ENCODE assay signal across 16 mouse cellular contexts in the genomic region with DNA sequence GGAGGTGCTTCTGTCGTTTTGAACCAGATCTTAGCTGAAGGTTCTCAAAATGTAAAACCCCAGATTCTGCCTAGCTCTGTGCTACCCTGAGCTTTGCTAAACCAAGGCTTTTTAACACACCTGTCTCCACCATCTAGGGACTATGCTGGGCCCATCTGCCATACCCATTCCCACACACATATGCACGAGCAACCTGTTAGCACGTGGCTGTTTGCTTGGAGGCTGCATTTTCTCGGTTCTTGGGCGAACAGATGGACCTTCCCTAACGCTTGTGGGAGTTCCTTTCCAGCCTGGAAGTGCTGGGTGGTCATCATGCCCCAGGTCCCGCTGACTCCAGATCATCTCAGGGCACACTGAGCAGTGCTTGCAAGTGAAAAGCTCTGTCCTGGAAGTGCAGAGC. TPM values are rescaled to one million over a fixed set of nuclear protein-coding genes. Genes with fewer than 3 reads are reported as not detected.
DNase-seq lines count a peak whose midpoint lies in the region; ATAC-seq and TF ChIP-seq lines count a peak whose summit lies in the region.
"Had no signal": no experiment of that assay in that cellular context is flagged by ENCODE, and none has a peak within 500 bp of the region (broad histone marks: within the 10 kb centered on the region; RNA-seq: fewer than 3 reads in every experiment).

No protein-coding gene starts in this region.

- H3K4me1 ChIP-seq in hindbrain, embryonic 13.5 days (replicated peaks), result peaks cover 33% of the 10 kb centered on the region
- H3K4me1 ChIP-seq in hindbrain, embryonic 11.5 days (replicated peaks; ENCODE audit: control insufficient read depth, insufficient read depth, low read length), result peaks cover 10% of the 10 kb centered on the region
- H3K4me1 ChIP-seq in stomach, embryonic 14.5 days (ENCODE audit: control insufficient read depth, insufficient read depth, low read length), result no peaks in the 10 kb centered on the region
- H3K4me1 ChIP-seq in stomach, postnatal 0 days (replicated peaks; ENCODE audit: control insufficient read depth, insufficient read depth), result no peaks in the 10 kb centered on the region

- intact Hi-C loops in left cerebral cortex, postnatal 36 days (cut with DNase I), result no loop called here
- intact Hi-C loops in gastrocnemius, postnatal 36 days (cut with DNase I), result no loop called here

- no peaks in the 10 kb centered on the region; the same call in 1 of the 2 replicates for H3K36me3 ChIP-seq in hindbrain, embryonic 13.5 days
- H3K36me3 ChIP-seq in hindbrain, embryonic 11.5 days (ENCODE audit: control insufficient read depth, insufficient read depth, low read length), result no peaks in the 10 kb centered on the region
- no peaks in the 10 kb centered on the region; the same call in 1 of the 2 replicates for H3K36me3 ChIP-seq in stomach, embryonic 14.5 days (ENCODE audit: control insufficient read depth, insufficient read depth, low read length)
- no peaks in the 10 kb centered on the region for H3K36me3 ChIP-seq in stomach, postnatal 0 days (ENCODE audit: control insufficient read depth, insufficient read depth, low read length)

- TF ChIP-seq CTCF in stomach, postnatal 0 days (IDR thresholded peaks at IDR 0.05; ENCODE audit: low read depth), result no peak

- no peak for DNase-seq in hindbrain, embryonic 11.5 days (ENCODE audit: low spot score)
- no peak for DNase-seq in stomach, postnatal 0 days (ENCODE audit: low spot score)
- peak; percentile 85 to 87 for DNase-seq in left cerebral cortex, postnatal 36 days (ENCODE audit: low spot score in 2 of 2)
- no peak for DNase-seq in Muller cell, postnatal 12 days (ENCODE audit: inconsistent ontology term)
- DNase-seq in gastrocnemius, postnatal 36 days, result no peak
- DNase-seq in ovary, postnatal 10 days (ENCODE audit: low spot score), result no peak
- DNase-seq: B cell, adult 2 months; cerebellum, adult 18-20 months; embryo, embryonic 11 days; gastrocnemius, postnatal 14 days; lung, adult 18-20 months; thymus, adult 2 months had no signal

- 0 out of 2 replicates have a peak overlapping the region, but pooled peaks have one; percentile 39 for H3K9ac ChIP-seq in hindbrain, embryonic 13.5 days
- no peak overlapping the region for H3K9ac ChIP-seq in hindbrain, embryonic 11.5 days (ENCODE audit: low read depth, low read length)
- no peak overlapping the region for H3K9ac ChIP-seq in stomach, embryonic 14.5 days (replicated peaks; ENCODE audit: low read depth, low read length)
- H3K9ac ChIP-seq in stomach, postnatal 0 days (ENCODE audit: low read length), result no peak overlapping the region
- H3K9ac ChIP-seq: limb, embryonic 12.5 days had no signal

- 76% methylated on average over 7 of the region's 7 CpGs for WGBS in hindbrain, embryonic 13.5 days
- 77% methylated on average over 7 of the region's 7 CpGs for WGBS in hindbrain, embryonic 11.5 days
- 87% methylated on average over 7 of the region's 7 CpGs for WGBS in stomach, embryonic 14.5 days
- WGBS in stomach, postnatal 0 days, result 82% methylated on average over 7 of the region's 7 CpGs

- H3K27me3 ChIP-seq in hindbrain, embryonic 13.5 days, result 0 out of 2 replicates have a peak, but pooled peaks cover 4% of the 10 kb centered on the region
- H3K27me3 ChIP-seq in hindbrain, embryonic 11.5 days (ENCODE audit: control insufficient read depth, insufficient read depth, low read length), result no peaks in the 10 kb centered on the region
- H3K27me3 ChIP-seq in stomach, embryonic 14.5 days (ENCODE audit: control insufficient read depth, insufficient read depth, low read length), result no peaks in the 10 kb centered on the region
- no peaks in the 10 kb centered on the region for H3K27me3 ChIP-seq in stomach, postnatal 0 days (ENCODE audit: control insufficient read depth, insufficient read depth, low read length)

- no peaks in the 10 kb centered on the region for H3K9me3 ChIP-seq in hindbrain, embryonic 13.5 days
- H3K9me3 ChIP-seq in hindbrain, embryonic 11.5 days (ENCODE audit: control insufficient read depth, low read length), result no peaks in the 10 kb centered on the region
- no peaks in the 10 kb centered on the region for H3K9me3 ChIP-seq in stomach, embryonic 14.5 days (ENCODE audit: control insufficient read depth, low read depth, low read length)
- H3K9me3 ChIP-seq in stomach, postnatal 0 days (ENCODE audit: control insufficient read depth, low read length), result no peaks in the 10 kb centered on the region
- H3K9me3 ChIP-seq: limb, embryonic 12.5 days had no signal

- no peak overlapping the region for H3K4me3 ChIP-seq in hindbrain, embryonic 13.5 days
- no peak overlapping the region for H3K4me3 ChIP-seq in hindbrain, embryonic 11.5 days (ENCODE audit: low read depth, low read length)
- H3K4me3 ChIP-seq in stomach, embryonic 14.5 days (ENCODE audit: low read depth, low read length), result no peak overlapping the region
- no peak overlapping the region for H3K4me3 ChIP-seq in stomach, postnatal 0 days (ENCODE audit: low read depth, low read length)
- H3K4me3 ChIP-seq: erythroblast, embryonic 14.5 days; limb, embryonic 12.5 days had no signal

- no peak for TF ChIP-seq EP300 in stomach, postnatal 0 days (optimal IDR thresholded peaks at IDR 0.05)

- H3K27ac ChIP-seq in hindbrain, embryonic 13.5 days, result no peak overlapping the region
- no peak overlapping the region for H3K27ac ChIP-seq in hindbrain, embryonic 11.5 days (ENCODE audit: low read depth, low read length)
- H3K27ac ChIP-seq in stomach, embryonic 14.5 days (ENCODE audit: low read length), result peak overlapping the region; percentile 39; the same call in 1 of the 2 replicates
- no peak overlapping the region for H3K27ac ChIP-seq in stomach, postnatal 0 days (replicated peaks)
- H3K27ac ChIP-seq: limb, embryonic 12.5 days had no signal

- ATAC-seq in hindbrain, embryonic 13.5 days (ENCODE audit: low FRiP score), result no peak
- no peak for ATAC-seq in hindbrain, embryonic 11.5 days (ENCODE audit: low FRiP score)
- ATAC-seq in stomach, embryonic 14.5 days (ENCODE audit: insufficient number of reproducible peaks, insufficient read depth, low FRiP score, low read depth), result no peak
- ATAC-seq in stomach, postnatal 0 days (ENCODE audit: low FRiP score, low TSS enrichment), result no peak

- H3K4me2 ChIP-seq in hindbrain, embryonic 13.5 days, result no peak overlapping the region
- H3K4me2 ChIP-seq in hindbrain, embryonic 11.5 days (replicated peaks; ENCODE audit: low read depth, low read length), result no peak overlapping the region
- no peak overlapping the region for H3K4me2 ChIP-seq in stomach, embryonic 14.5 days (replicated peaks; ENCODE audit: low read depth, low read length)
- no peak overlapping the region for H3K4me2 ChIP-seq in stomach, postnatal 0 days (replicated peaks; ENCODE audit: low read depth)
- H3K4me2 ChIP-seq: limb, embryonic 12.5 days had no signal

RNA-seq across cellular contexts. Expression of gene Lmf1, which starts 46.4 kb away (rescaled TPM):
- 22.6 and 24.0 TPM in 2 replicates for polyA plus RNA-seq in hindbrain, embryonic 13.5 days (2015; fragmentation: Nextera tagmentation; extraction: Ambion mirVana)
- polyA plus RNA-seq in hindbrain, embryonic 11.5 days (2014; fragmentation: Nextera tagmentation; extraction: Ambion mirVana), result 23.1 and 26.9 TPM in 2 replicates
- polyA plus RNA-seq in stomach, embryonic 14.5 days (2014; fragmentation: Nextera tagmentation; extraction: Ambion mirVana), result 29.0 and 30.1 TPM in 2 replicates
- 16.3 and 17.7 TPM in 2 replicates for polyA plus RNA-seq in stomach, postnatal 0 days (2015; fragmentation: Nextera tagmentation; extraction: Ambion mirVana)
- 10 to 100 TPM; 22.1 to 26.7 TPM for total RNA-seq in left cerebral cortex, postnatal 36 days (2021)
- 10 to 100 TPM; 13.1 to 13.9 TPM for total RNA-seq in gastrocnemius, postnatal 36 days (2021)

RNA-seq across cellular contexts. Expression of gene Sox8, which starts 54.8 kb away (rescaled TPM):
- 11.1 and 11.8 TPM in 2 replicates for polyA plus RNA-seq in hindbrain, embryonic 13.5 days (2015; fragmentation: Nextera tagmentation; extraction: Ambion mirVana)
- 7.1 TPM in 2 replicates for polyA plus RNA-seq in hindbrain, embryonic 11.5 days (2014; fragmentation: Nextera tagmentation; extraction: Ambion mirVana)
- polyA plus RNA-seq in stomach, embryonic 14.5 days (2014; fragmentation: Nextera tagmentation; extraction: Ambion mirVana), result 7.1 and 8.0 TPM in 2 replicates
- polyA plus RNA-seq in stomach, postnatal 0 days (2015; fragmentation: Nextera tagmentation; extraction: Ambion mirVana), result 1.4 and 1.6 TPM in 2 replicates
- 10 to 100 TPM; 42.8 to 65.3 TPM for total RNA-seq in left cerebral cortex, postnatal 36 days (2021)
- total RNA-seq in gastrocnemius, postnatal 36 days (2021), result 1 to 10 TPM; 1.9 to 2.0 TPM
- polyA plus RNA-seq: erythroblast, embryonic 14.5 days had no signal

Comparison
In these comparisons a context has a peak if more than half of its experiments do, and no peak if none do; other contexts are left out.
1. DNase-seq: peak in left cerebral cortex, postnatal 36 days (2 of 2); none in hindbrain, embryonic 11.5 days (single experiment), stomach, postnatal 0 days (single experiment), Muller cell, postnatal 12 days (single experiment), gastrocnemius, postnatal 36 days (0 of 2) and ovary, postnatal 10 days (single experiment).